Mouse (Mus musculus) CD4-positive, CD25-positive, alpha-beta regulatory T cell, adult 2 months (primary cell): ENCODE results near the gene Proser3.

ENCODE experiments used
- DNase-seq: peaks from one replicate; pipeline ENCODE4 v3.0.0-alpha.2; 2012; ENCODE audit warnings: low read depth, low spot score

Gene Proser3

DNA sequence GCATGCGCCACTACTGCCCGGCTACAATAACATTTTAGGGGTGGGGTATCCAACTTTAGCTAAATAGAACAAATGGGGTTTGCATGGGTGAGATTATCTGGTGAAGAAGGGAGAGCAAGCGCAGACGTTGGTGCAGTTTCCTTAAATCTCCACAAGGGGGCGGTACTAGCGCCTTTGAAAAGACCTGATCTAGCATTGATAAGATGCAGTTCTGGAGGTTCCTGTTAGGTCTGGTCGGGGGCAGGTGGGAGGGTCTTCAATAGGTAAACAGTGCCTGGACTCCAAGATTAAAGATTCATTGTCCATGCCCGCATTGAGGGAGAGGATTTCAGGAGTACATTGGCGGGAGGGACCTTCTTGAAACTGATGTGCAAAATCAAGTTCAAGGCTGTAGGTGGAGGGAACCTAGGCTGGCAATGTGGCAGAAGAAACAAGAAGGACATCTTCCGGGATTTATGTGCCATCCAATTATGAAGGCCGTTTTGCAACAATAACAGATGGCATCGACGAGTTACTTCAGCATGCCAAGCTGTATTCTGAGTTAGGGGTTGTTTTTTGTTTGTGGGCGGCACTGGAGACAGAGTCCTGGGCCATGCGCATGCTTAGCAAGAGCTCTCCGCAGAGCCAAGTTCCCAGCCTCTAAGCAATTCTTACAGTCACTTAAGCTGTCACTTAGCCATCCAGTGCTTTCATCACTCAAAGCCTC is 61.7 kb downstream of the Proser3 start:
- peak; percentile 74 for DNase-seq
